Mouse (Mus musculus): ENCODE data around the gene Gdpd3.
"Not testable (repeated sequence)": the region's sequence is repeated elsewhere in the genome, so short reads cannot be mapped to it uniquely, and the experiment has no call there.

Gene Gdpd3

DNA sequence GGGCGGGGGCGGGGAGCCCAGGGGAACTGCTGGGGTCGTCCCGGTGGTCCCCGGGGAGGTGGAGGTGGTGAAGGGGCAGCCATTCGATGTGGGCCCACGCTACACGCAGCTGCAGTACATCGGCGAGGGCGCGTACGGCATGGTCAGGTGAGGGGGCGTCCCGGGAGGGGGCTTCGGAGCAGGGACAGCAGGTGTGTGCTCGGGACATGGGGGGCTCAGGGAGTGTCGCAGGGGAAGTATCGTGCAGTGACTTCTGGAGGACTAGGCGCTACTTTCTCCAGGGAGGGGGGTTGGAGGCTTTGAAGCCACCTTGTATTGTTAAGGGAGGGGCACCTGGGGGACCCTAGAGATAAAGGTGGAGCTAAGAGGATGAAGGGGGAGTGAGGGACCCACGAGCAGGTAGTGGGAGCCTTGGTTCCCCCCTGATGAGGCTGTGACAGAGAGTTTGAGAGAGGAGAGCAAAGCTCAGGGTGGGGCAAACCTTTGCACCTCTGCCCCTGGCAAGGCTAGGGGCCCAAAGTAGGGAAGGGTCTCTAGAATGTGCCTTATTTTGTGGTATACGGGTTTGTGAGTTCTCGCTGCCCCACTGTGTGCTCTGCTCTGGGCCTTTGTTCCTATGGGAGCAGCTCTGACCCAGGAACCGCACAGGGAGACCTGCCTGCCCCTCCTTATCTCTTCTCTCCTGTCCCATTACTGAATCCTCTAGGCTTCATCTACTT lies 6.3 kb upstream of the Gdpd3 start:
- no peak for DNase-seq (ENCODE audit: extremely low read depth, low read depth, low spot score)

- no peak for DNase-seq (ENCODE audit: extremely low read depth, low read depth, low spot score)
Measured at GRCm38 (mm10) chr7:126760391-126760802, 5.7 kb upstream of the Gdpd3 start.

DNA sequence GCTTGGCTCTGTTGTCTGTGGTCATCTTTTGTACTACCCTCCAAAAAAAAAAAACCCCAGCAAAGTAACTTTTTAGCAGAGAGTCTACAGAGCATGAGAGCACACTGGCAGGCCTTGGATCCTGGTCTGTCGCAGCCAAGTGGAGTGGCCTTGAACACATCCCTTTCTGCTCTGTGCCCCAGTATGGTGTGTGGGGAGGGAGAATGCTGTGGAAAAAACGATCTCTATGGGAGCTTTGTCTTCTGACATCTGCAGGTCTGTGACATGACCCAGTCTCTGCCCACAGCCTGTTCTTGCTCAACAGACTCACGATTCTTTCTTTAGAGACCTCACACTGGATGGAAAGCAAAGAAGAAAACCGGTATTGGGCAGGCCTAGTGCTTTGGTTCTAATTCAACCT lies 5.2 kb upstream of the Gdpd3 start:
- no peak for DNase-seq (ENCODE audit: extremely low read depth, low read depth, low spot score)

DNA sequence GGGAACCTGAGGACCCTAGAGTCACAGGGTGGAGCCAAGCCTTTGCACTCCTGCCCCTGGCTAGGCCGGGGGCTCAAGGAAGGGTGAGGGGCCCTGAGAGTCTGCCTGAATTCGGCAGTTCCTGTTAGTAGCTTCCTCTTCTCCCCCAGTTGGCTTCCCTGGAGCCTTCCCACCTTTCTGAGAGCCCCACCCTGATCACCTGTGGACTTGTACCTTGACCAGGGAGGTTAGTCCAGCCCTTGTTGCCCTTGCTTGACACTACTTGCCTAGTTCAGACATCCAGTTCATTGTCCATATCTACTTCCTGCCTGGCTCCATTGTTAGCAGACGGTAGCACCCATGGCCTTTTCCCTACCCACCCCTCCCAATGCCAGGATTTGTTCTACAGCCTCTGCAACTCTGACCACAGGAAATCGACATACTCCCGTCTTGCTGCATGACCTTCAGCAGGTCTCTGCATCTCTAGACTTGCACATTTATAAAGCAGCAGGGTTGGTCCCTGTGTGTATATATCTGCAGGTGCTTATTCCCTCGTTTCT lies 4.5 kb upstream of the Gdpd3 start:
- no peak for DNase-seq (ENCODE audit: extremely low read depth, low read depth, low spot score)

- no peak for DNase-seq (ENCODE audit: extremely low read depth, low read depth, low spot score)
Measured at GRCm38 (mm10) chr7:126762471-126763008, 3.6 kb upstream of the Gdpd3 start.

- no peak for DNase-seq (ENCODE audit: extremely low read depth, low read depth, low spot score)
Measured at GRCm38 (mm10) chr7:126765540-126765939, 594 bp upstream of the Gdpd3 start.

DNA sequence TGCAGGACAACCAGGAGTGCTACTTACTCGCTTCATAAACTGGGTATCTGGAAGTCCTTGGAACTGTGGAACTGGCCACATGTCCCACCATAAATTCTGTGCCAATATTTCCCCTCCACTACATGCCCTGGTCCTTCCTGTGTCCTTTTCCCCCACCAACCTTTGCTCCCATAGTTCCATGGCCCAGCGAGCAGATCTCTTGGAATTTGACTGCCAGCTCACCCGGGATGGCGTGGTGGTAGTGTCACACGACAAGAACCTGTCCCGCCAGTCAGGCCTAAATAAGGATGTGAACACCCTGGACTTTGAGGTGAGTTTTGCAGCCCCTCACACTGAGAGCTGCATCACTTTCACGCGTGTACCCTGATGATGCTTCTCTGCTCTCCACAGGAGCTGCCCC lies 867 bp downstream of the Gdpd3 start:
- no peak for DNase-seq (ENCODE audit: extremely low read depth, low read depth, low spot score)

GRCm38 (mm10) chr7:126770784-126771183 lies 4.7 kb downstream of the Gdpd3 start:
- no peak for DNase-seq (ENCODE audit: extremely low read depth, low read depth, low spot score)

DNA sequence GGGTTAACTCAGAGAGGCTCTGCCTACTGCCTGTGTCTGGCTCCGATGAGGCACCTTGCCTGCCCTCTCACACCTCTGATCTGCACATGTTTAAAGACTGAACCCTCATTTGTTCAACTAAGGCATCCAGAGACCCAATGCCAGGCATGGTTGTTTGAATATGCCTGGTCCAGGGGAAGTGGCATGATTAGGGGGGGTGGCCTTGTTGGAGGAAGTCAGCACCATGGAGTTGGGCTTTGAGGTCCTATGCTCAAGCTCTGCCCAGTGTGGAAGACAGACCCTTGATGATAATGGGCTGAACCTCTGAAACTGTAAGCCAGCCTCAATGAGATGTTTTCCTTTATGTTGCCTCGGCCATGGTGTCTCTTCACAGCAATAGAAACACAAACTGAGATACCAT lies 7.2 kb downstream of the Gdpd3 start:
- no peak for DNase-seq (ENCODE audit: extremely low read depth, low read depth, low spot score)

DNA sequence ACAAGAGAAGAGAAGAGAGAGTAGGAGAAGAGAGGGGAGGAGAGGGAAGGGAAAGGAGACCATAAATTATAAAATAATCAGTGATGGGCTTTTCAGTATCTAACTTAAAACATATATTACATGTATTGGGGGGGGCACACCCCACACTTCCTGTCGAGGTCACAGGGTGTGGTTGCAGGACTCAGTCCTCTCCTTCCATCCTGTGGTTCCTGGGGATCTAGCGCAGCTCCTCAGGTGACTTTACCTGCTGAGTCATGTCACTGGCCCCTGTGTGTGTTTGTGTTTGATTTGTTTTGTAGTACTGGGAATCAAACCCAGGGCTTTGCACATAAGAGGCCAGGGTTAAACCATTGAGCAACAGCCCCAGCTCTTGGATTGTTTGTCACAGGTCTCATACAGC lies 8.3 kb downstream of the Gdpd3 start:
- no peak for DNase-seq (ENCODE audit: extremely low read depth, low read depth, low spot score)

GRCm38 (mm10) chr7:126775185-126775977 lies 9.2 kb downstream of the Gdpd3 start:
- DNase-seq (ENCODE audit: extremely low read depth, low read depth, low spot score): no peak

DNA sequence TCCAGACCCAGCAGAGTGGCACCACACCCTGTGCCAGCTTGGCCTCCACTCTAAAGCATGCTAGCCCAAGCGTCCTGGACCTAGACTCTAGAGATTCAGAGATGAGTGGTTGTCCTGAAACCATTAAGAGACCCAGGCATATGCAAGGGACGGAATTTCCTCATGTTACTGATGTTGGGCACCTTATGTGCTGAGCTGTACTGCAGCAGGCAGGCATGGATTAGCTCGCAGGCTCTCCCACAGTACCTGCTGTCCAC lies 9.8 kb downstream of the Gdpd3 start:
- no peak for DNase-seq (ENCODE audit: extremely low read depth, low read depth, low spot score)

- DNase-seq (ENCODE audit: extremely low read depth, low read depth, low spot score): no peak
Measured at GRCm38 (mm10) chr7:126776598-126777057, 10.5 kb downstream of the Gdpd3 start, which contains the start of gene Ypel3. Ypel3 (plus strand) TSS chr7:126776955.

DNA sequence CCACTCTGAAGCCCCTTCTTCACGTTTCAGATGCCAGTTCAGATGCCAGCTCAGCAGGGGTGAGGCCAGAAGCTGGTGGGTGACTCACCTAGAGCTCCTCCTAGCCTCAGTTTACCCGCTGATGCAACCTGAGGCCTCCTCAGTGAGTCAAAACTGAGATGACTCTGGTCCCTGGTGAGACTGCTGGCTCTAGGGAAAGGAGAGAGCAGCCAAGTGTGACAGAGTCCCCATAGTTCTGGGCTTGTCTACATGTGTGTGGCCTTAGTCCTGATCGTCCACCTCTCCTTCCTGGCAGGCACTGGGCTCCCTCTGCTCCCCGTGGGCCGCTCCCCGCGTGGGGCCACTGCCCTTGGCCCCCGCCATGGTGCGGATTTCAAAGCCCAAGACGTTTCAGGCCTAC lies 11.3 kb downstream of the Gdpd3 start:
- DNase-seq (ENCODE audit: extremely low read depth, low read depth, low spot score): no peak

DNA sequence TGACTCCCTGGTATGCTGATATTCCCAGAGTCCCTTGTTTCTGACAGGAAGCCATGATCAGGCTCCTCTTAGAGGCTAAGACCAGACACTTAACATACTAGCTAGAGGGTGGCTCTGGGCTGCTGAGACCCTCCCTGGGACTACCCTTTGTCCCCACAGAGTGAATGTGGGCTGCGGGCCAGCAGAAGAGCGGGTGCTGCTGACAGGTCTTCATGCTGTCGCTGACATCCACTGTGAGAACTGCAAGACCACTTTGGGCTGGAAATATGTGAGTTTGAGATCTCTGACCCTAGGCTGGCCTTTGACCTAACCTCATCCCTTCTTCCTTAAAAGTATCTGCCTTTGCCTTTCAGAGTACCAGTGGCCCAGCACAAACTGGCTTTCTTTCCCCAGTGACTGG lies 12.0 kb downstream of the Gdpd3 start:
- DNase-seq (ENCODE audit: extremely low read depth, low read depth, low spot score): no peak

DNA sequence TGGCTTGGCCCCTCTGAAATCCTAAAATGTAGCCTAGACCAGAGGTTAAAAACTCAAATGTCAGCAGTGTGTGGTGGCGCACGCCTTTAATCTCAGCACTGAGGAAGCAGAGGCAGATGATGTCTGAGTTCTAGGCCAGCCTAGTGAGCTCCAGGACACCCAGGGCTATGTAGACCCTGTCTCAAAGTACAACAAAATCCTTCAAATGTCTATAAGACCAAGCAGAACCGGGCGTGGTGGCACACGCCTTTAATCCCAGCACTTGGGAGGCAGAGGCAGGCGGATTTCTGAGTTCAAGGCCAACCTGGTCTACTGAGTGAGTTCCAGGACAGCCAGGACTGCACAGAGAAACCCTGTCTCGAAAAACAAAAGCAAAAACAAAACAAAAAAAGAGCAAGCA lies 13.0 kb downstream of the Gdpd3 start:
- not testable (repeated sequence) for DNase-seq (ENCODE audit: extremely low read depth, low read depth, low spot score)

- DNase-seq (ENCODE audit: extremely low read depth, low read depth, low spot score): no peak
Measured at GRCm38 (mm10) chr7:126779983-126780970, 14.1 kb downstream of the Gdpd3 start.

DNA sequence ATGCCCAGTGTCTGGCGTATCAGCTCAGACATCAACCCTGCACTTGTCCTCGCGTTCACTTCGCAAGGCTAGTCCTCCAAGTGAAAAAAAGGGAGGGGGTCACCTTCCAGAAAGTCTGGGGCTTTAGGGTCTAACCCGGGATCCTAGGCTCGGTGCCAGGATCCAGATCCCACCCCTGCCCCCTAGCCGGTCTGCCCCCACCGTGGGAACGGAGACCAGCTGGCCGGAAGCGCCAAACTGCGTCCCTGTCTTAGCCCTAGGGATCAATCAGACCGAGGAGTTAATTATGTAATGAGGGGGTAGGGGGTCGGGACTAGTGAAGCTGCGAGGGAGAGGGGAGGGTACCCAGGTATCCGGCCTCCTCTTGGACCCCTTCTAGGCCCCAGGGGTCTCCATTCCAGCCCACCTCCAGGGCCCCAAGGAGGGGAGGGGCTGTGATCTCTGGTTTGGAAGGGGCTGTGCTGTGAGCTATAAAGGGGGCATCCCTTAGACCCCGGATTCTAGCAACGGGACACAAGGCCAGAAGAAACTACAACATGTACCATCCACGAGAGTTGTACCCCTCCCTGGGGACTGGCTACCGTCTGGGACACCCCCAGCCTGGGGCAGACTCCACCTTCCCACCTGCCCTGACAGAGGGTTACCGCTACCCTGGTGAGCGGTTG lies 15.0 kb downstream of the Gdpd3 start, which contains the start of gene Tbx6:
TSS of gene Tbx6 (plus strand) at position 513 of the 665 bp plus-strand sequence.
- DNase-seq (ENCODE audit: extremely low read depth, low read depth, low spot score): no peak

- no peak for DNase-seq (ENCODE audit: extremely low read depth, low read depth, low spot score)
Measured at GRCm38 (mm10) chr7:126781661-126782370, 15.7 kb downstream of the Gdpd3 start.

DNA sequence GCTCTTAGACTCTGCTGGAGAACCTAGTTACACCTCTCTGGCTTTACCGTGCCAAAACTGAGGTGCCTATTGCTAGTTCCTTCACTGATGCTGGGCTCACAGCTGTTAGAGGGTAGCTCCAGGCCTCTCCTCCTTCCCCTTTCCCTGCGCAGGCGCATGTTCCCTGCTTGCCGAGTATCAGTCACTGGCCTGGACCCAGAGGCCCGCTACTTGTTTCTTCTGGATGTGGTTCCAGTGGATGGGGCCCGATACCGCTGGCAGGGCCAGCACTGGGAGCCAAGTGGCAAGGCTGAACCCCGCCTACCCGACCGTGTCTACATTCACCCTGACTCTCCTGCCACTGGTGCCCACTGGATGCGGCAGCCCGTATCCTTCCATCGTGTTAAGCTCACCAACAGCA lies 16.6 kb downstream of the Gdpd3 start:
- no peak for DNase-seq (ENCODE audit: extremely low read depth, low read depth, low spot score)

Data from fat pad, adult 2 months (tissue).